Mouse (Mus musculus) midbrain, embryonic 15.5 days (tissue): ENCODE measurements around the gene Syngap1. TPM values are rescaled to one million over a fixed set of nuclear protein-coding genes. Genes with fewer than 3 reads are reported as not detected.
"Not testable (repeated sequence)": the region's sequence is repeated elsewhere in the genome, so short reads cannot be mapped to it uniquely, and the experiment has no call there.

Source experiments
- ATAC-seq: fragments of 200-750 bp; cut with Nextera tagmentation; replicated peaks from 2 replicates; pipeline ENCODE4 v1.8.0; 2017; ENCODE audit warnings: moderate TSS enrichment
- H3K27ac ChIP-seq: fragments of 300-500 bp; sonication (generic); 2 replicates; pipeline ENCODE4 v1.5.1; 2015; ENCODE audit warnings: mild to moderate bottlenecking, inconsistent platforms
- H3K27me3 ChIP-seq: fragments of 300-500 bp; sonication (generic); replicated peaks from 2 replicates; pipeline ENCODE4 v1.6.1; 2015; ENCODE audit warnings: inconsistent platforms
- H3K36me3 ChIP-seq: fragments of 300-500 bp; sonication (generic); replicated peaks from 2 replicates; pipeline ENCODE4 v1.6.1; 2015; ENCODE audit warnings: inconsistent platforms
- H3K4me1 ChIP-seq: fragments of 300-500 bp; sonication (generic); 2 replicates; pipeline ENCODE4 v1.6.1; 2015; ENCODE audit warnings: inconsistent platforms
- H3K4me2 ChIP-seq: fragments of 300-500 bp; sonication (generic); 2 replicates; pipeline ENCODE4 v1.6.1; 2015; ENCODE audit warnings: inconsistent platforms, mild to moderate bottlenecking, moderate library complexity
- H3K4me3 ChIP-seq: fragments of 300-500 bp; sonication (generic); 2 replicates; pipeline ENCODE4 v1.5.1; 2015; ENCODE audit warnings: mild to moderate bottlenecking, inconsistent platforms
- H3K9ac ChIP-seq: fragments of 300-500 bp; sonication (generic); 2 replicates; pipeline ENCODE4 v1.6.1; 2015; ENCODE audit warnings: mild to moderate bottlenecking, inconsistent platforms
- H3K9me3 ChIP-seq: fragments of 300-500 bp; sonication (generic); 2 replicates; pipeline ENCODE4 v1.6.1; 2016; ENCODE audit warnings: inconsistent platforms
- WGBS: fragments of 180-500 bp; shearing (Covaris S2); methylation state at CpG from one replicate; pipeline ENCODE4 v1.1.7; 2015; ENCODE audit warnings: mixed read lengths; 5-methylcytosine and 5-hydroxymethylcytosine counted together
- polyA plus RNA-seq: library from polyadenylated mRNA; unstranded; fragments of >200 nt; fragmentation: Nextera tagmentation; extraction: Ambion mirVana; gene quantifications from 2 replicates; pipeline ENCODE4 v1.2.1, GENCODE M21; 2015

Syngap1 gene
- polyA plus RNA-seq, 1 experiment from 2014 or later, result 7.3 TPM

DNA sequence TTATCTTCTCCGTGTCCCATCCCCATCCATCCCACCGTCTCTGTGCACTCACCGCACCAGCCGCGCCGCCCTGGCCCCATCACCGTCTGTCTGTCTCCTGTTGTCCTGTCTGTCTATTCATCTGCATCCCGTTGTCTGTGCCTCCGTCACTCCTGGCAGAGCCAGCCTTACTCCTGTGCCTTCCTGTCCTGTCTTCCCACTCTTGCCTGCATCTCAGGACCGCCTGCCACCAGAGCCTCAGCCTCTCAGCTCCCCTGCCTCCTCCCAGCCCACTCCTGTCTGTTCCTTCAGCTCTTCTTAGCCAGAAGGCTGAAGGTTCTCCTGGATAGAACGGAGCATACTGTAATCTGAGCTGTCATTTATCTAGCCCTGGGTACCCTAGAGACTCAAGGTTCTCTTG, 25.9 kb downstream of the Syngap1 start:
- Histone ChIP-seq H3K4me2 (no peak overlapping the region), H3K27ac (no peak overlapping the region), H3K9me3 (no peaks in the 10 kb centered on the region), H3K4me1 (peaks cover 9% of the 10 kb centered on the region), H3K27me3 (no peaks in the 10 kb centered on the region), H3K36me3 (peaks cover 67% of the 10 kb centered on the region), H3K9ac (no peak overlapping the region), H3K4me3 (no peak overlapping the region)
- no peak for ATAC-seq
- WGBS, result 89% methylated on average over 11 of the region's 11 CpGs

DNA sequence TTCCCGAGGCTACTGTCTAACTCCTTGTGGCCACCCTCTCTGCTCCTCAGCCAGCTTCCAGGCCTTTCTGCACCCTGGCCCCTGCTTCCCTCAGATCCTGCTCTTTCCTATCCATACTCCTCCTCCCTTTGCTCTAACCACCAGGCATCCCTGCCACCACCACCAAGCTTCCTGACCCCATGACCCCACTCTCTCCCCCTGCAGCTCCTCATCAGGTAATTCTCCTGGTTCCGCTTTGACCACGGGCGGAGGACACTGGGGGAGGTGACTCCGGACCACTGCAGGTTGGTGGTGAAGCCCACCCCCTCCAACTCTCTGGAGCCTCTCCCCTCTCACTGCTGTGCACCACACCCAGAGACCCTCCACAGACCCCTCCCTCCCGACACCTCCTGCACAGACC, 26.4 kb downstream of the Syngap1 start:
- Histone ChIP-seq H3K27ac (no peak overlapping the region), H3K27me3 (no peaks in the 10 kb centered on the region), H3K9ac (no peak overlapping the region), H3K9me3 (no peaks in the 10 kb centered on the region), H3K4me1 (peaks cover 14% of the 10 kb centered on the region), H3K36me3 (peaks cover 63% of the 10 kb centered on the region), H3K4me3 (no peak overlapping the region), H3K4me2 (no peak overlapping the region)
- 91% methylated on average over 6 of the region's 6 CpGs for whole genome bisulfite sequencing
- no peak for ATAC-seq

DNA sequence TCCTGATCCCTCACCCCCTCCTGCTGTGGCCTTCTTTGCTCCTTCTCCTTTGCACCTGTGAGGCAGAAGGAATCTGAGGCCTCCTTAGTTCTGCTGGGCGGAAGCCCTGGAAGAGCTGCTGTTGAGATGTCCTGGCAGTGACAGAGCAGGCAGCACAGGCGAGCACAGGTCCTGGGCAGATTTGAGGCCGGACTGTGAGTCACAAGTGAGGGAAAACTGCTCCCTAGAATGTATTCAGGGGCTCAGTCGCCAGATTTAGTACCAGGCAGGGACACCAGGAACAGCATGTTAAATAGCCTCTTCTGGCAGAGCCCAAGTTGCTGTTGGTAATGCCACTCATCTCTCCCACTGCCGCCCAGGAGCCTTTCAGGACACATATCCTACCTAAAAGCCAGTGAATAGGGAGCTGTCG, 27.2 kb downstream of the Syngap1 start:
- Histone ChIP-seq H3K4me1 (peaks cover 16% of the 10 kb centered on the region), H3K9ac (no peak overlapping the region), H3K4me2 (no peak overlapping the region), H3K27me3 (no peaks in the 10 kb centered on the region), H3K4me3 (no peak overlapping the region), H3K36me3 (peaks cover 55% of the 10 kb centered on the region), H3K27ac (no peak overlapping the region), H3K9me3 (no peaks in the 10 kb centered on the region)
- 86% methylated on average over 6 of the region's 6 CpGs for WGBS
- ATAC-seq, result no peak

DNA sequence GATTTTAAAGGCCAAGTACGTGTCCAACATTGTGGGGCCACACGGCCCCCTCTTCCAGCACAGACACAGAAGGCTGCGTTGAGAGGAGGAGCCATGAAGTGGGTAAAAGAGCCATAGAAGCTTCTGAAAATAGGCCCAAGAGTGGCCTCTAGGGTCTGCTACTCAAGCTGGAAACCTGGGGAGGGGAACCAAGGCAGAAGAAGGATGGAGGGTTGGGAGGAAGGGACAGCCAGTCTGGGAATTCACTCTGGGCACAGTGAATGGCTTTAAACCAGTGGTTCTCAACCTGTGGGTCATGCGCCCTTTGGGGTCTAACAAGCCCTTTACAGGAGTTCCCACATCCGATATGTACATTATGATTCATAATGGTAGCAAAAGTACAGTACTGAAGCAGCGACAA, 28.2 kb downstream of the Syngap1 start:
- no peak overlapping the region for H3K9ac ChIP-seq
- peaks cover 48% of the 10 kb centered on the region for H3K36me3 ChIP-seq
- no peaks in the 10 kb centered on the region for H3K9me3 ChIP-seq
- no peaks in the 10 kb centered on the region for H3K27me3 ChIP-seq
- ATAC-seq, result no peak
- no peak overlapping the region for H3K4me3 ChIP-seq
- H3K27ac ChIP-seq, result no peak overlapping the region
- no peak overlapping the region for H3K4me2 ChIP-seq
- H3K4me1 ChIP-seq, result peaks cover 24% of the 10 kb centered on the region
- WGBS, result 85% methylated on average over 6 of the region's 6 CpGs

DNA sequence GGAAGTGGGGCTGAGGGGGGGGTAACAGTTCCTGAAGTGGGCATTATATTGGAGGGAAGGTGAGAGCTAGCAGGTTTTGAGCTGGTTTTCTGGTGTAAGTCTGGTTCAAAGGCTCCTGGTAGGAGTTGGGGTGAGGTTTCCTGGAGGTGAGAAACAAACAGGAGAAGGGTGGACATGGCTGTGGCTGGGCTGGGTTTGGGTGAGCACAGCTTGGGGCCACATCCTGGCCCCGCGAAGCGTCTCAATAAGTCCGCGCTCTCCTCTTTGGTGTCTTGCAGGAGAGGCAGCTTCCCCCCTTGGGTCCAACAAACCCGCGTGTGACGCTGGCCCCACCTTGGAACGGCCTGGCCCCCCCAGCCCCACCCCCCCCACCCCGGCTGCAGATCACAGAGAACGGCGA, 29.2 kb downstream of the Syngap1 start:
- peaks cover 34% of the 10 kb centered on the region for H3K4me1 ChIP-seq
- H3K36me3 ChIP-seq, result peaks cover 39% of the 10 kb centered on the region
- no peak overlapping the region for H3K9ac ChIP-seq
- no peaks in the 10 kb centered on the region for H3K9me3 ChIP-seq
- ATAC-seq, result no peak
- H3K4me2 ChIP-seq, result no peak overlapping the region
- WGBS, result 78% methylated on average over 12 of the region's 12 CpGs
- no peak overlapping the region for H3K4me3 ChIP-seq
- no peaks in the 10 kb centered on the region for H3K27me3 ChIP-seq
- no peak overlapping the region for H3K27ac ChIP-seq

DNA sequence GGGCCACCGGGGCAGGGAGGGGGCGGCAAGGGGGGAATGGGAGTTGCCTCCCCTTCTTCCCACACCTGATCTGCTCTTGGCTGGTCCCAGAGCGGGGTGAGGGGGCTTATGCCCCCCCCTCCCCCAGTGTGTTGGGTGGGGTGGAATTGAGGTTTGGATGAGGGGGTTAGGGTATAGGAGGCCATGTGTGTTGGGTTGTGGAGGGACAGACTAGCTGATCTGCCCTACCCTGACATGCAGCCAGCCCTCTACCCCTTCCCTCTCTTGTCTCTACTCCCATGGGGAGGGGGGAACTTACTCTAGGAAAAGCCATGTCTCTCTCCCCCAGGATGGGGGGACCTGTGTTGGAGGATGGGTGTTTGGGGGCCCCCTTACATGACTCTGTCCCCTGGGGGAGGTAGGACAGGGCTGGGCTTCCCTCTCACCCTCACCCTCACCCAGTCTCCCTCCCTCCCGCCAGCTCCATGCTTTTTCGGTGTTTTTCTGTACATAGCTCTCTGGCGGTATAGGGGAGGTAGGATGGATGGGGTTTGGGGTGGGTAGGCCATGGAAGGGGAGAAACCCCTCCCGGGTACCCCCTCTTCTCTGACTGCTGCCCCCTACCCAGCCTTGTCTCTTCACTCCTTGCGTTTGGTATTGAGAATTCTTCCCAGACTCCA, 30.3 kb downstream of the Syngap1 start:
- ATAC-seq, result no peak
- Histone ChIP-seq H3K9ac (peak overlapping the region; percentile 18; the same call in 1 of the 2 replicates), H3K4me2 (no peak overlapping the region; the same call in 1 of the 2 replicates), H3K27ac (0 out of 2 replicates have a peak overlapping the region, but pooled peaks have one; percentile 7), H3K27me3 (no peaks in the 10 kb centered on the region), H3K4me3 (peak overlapping the region; percentile 60; the same call in 1 of the 2 replicates), H3K36me3 (peaks cover 39% of the 10 kb centered on the region), H3K4me1 (peaks cover 46% of the 10 kb centered on the region), H3K9me3 (no peaks in the 10 kb centered on the region)
- 52% methylated on average over 8 of the region's 8 CpGs for WGBS

DNA sequence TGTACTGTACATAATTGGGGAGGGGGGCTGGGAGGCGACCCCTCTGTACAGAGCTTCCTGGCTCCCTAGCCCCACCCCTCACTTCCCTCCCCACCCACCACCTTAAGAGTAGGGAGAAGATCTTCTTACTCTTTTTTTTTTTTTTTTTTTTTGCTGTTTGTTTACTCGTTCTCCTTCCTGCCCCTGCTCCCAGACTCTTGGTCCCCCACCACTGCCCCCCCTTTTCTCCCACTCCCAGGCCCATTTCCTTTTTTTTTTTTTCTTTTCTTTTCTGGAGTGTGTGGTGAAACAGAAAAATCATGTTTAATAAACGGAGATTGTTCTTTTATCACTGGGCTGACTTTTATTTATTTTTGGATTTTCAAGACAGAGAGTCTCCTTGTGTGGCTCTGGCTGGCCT, 31.1 kb downstream of the Syngap1 start:
- Histone ChIP-seq H3K27me3 (no peaks in the 10 kb centered on the region), H3K9me3 (no peaks in the 10 kb centered on the region), H3K36me3 (peaks cover 31% of the 10 kb centered on the region), H3K4me3 (peak overlapping the region; percentile 60), H3K9ac (peak overlapping the region; percentile 70; the same call in 1 of the 2 replicates), H3K27ac (peak overlapping the region; percentile 75), H3K4me2 (peak overlapping the region; percentile 71), H3K4me1 (peaks cover 50% of the 10 kb centered on the region)
- ATAC-seq, result no peak
- 4% methylated on average over 3 of the region's 3 CpGs for WGBS

DNA sequence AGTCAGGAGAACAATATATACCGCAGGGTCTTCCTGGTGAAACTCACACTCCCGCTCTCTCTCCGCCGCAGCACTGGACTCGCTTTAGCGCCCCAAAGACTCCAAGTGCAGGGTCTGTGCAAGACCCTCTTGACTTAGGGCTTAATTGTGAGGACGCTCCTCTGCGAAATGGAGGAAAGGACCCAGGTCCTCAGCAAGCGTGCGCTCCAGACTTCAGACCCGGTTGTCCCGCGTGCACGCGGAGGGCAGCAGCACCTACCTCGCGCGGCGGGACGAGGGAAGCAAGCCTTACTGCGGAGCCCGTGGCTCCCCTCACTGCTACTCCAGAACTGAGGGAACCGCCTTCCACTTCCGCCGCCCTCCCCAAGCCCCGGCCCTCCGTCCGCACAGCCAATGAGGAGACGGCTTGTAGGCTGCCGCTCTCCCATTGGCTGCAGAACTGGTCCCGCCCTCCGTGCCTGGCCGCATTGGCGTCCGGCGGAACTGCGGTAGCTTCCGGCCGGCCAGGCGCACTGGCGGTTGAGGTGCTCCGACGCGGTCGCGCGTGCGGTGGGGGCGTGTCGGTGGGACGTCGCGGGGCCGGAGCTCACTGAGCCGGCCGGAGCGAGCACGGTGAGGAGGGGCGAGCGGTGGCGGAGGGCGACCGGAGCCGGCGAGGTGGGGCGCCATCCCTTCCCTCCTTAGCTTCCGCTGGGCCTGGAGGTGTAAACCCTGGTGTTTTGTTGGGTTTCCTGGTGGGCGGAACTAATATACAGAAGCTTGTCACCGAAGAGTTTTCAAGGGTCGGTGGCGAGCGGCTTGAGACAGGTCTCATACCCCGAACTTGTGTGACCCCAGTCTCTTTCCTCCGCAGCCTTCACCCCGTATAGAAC, 31.9 kb downstream of the Syngap1 start, which contains the start of gene Zbtb9:
TSS of gene Zbtb9 (plus strand) at position 465 of the 872 bp plus-strand sequence.
- WGBS, result under 1% methylated on average over 75 of the region's 75 CpGs
- Histone ChIP-seq H3K4me3 (peak within 1 kb of the TSS; percentile 60), H3K27ac (peak within 1 kb of the TSS; percentile 75), H3K27me3 (no peaks in the 10 kb centered on the region), H3K9ac (peak within 1 kb of the TSS; percentile 70), H3K9me3 (no peaks in the 10 kb centered on the region), H3K4me1 (peaks cover 50% of the 10 kb centered on the region), H3K36me3 (peaks cover 27% of the 10 kb centered on the region), H3K4me2 (peak within 1 kb of the TSS; percentile 90)
- ATAC-seq, result peak; percentile 99

DNA sequence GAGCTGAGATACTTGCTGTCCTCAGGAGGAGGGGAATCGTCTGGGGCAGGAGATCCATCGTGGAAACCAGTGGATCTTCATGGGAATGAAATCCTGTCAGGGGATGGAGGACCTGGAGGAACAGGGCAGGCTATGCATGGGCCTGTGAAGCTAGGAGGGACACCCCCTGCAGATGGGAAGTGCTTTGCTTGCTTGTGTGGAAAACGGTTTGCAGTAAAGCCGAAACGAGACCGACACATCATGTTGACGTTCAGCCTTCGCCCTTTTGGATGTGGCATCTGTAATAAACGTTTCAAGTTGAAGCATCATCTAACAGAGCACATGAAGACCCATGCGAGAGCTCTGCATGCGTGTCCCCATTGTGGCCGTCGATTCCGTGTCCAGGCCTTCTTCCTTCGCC, 33.5 kb downstream of the Syngap1 start:
- H3K4me2 ChIP-seq, result peak overlapping the region; percentile 90

DNA sequence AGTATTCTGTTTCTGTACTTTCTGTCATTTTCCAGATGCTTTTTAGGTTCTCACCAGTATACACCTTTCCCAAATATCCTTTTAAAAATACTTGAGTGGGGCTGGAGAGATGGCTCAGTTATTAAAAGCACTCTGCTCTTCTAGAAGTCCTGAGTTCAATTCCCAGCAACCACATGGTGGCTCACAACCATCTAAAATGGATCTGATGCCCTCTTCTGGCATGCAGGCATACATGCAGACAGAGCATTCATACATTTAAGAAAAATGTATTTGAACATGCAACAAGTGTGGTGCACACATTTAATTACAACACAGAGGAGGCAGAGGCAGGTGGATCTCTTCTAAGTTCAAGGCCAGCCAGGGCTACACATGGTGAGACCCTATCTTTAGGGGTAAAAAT, 34.4 kb downstream of the Syngap1 start:
- Histone ChIP-seq H3K4me1 (peaks cover 50% of the 10 kb centered on the region), H3K4me2 (no peak overlapping the region), H3K9ac (no peak overlapping the region), H3K27ac (no peak overlapping the region), H3K36me3 (peaks cover 21% of the 10 kb centered on the region; the same call in 1 of the 2 replicates), H3K4me3 (no peak overlapping the region), H3K9me3 (no peaks in the 10 kb centered on the region), H3K27me3 (no peaks in the 10 kb centered on the region)
- ATAC-seq, result no peak

More for the DNA sequence above, 33.5 kb downstream of the Syngap1 start:
- H3K4me1 ChIP-seq, result peaks cover 50% of the 10 kb centered on the region
- H3K36me3 ChIP-seq, result peaks cover 23% of the 10 kb centered on the region; the same call in 1 of the 2 replicates
- no peaks in the 10 kb centered on the region for H3K9me3 ChIP-seq
- no peak overlapping the region for H3K9ac ChIP-seq
- no peak overlapping the region for H3K27ac ChIP-seq
- 93% methylated on average over 15 of the region's 15 CpGs for WGBS
- no peaks in the 10 kb centered on the region for H3K27me3 ChIP-seq
- no peak overlapping the region for H3K4me3 ChIP-seq
- no peak for ATAC-seq

DNA sequence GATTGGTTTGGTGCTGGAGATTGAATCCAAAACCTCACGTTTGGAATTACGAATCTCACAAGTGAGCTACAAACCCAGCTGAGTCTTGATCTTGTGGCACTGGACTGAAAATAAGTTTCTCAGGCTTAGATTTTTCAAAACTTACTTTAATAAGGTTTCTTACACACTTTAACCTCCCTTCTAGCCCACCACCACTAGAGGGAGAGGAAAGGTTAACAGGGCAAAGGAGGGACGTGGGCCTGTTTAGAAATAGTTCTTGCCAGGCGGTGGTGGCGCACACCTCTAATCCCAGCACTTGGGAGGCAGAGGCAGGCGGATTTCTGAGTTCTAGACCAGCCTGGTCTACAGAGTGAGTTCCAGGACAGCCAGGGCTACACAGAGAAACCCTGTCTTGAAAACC, 36.3 kb downstream of the Syngap1 start:
- H3K27me3 ChIP-seq, H3K9me3 ChIP-seq, H3K4me3 ChIP-seq, H3K4me2 ChIP-seq, ATAC-seq, H3K9ac ChIP-seq, H3K27ac ChIP-seq: not testable (repeated sequence)
- 85% methylated on average over 6 of the region's 6 CpGs for WGBS
- Histone ChIP-seq H3K36me3 (peaks cover 21% of the 10 kb centered on the region; the same call in 1 of the 2 replicates), H3K4me1 (peaks cover 37% of the 10 kb centered on the region)

DNA sequence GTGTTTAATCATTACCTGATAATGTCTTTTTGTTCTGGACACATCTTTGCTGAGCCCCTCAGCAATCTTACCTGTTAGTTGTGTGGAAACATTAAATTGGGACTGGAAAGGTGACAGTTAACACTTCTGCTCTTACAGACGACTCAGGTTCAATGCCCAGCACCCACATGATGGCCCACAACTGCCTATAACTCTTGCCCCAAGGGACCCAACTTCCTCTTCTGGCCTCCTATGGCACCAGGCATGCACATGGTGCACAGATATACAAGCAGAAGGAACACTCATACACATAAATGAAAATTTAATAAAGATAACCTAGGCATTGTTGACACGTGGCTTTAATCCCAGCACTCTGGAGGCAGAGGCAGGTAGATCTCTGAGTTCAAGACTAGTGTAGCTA, 38.4 kb downstream of the Syngap1 start:
- Histone ChIP-seq H3K27ac (no peak overlapping the region), H3K4me3 (no peak overlapping the region), H3K9me3 (no peaks in the 10 kb centered on the region), H3K36me3 (peaks cover 21% of the 10 kb centered on the region; the same call in 1 of the 2 replicates), H3K4me2 (no peak overlapping the region), H3K9ac (no peak overlapping the region), H3K27me3 (no peaks in the 10 kb centered on the region), H3K4me1 (peaks cover 24% of the 10 kb centered on the region)
- 81% methylated on average over 2 of the region's 2 CpGs for WGBS
- ATAC-seq, result no peak
